Mouse (Mus musculus) bone marrow, adult 2 months (tissue): Measurements from ENCODE around the gene Pfdn4.
"Not testable (repeated sequence)": the region's sequence is repeated elsewhere in the genome, so short reads cannot be mapped to it uniquely, and the experiment has no call there.

Source experiments
- CTCF ChIP-seq: fragments of 200-500 bp; IDR thresholded peaks from 2 replicates; pipeline ENCODE4 v1.5.1; 2011; ENCODE audit warnings: low read length, control low read depth; ENCODE audit not compliant: control insufficient read depth, insufficient read depth
- POLR2A ChIP-seq: fragments of 200-500 bp; IDR thresholded peaks from 2 replicates; pipeline ENCODE4 v1.6.1; 2011; ENCODE audit warnings: low read depth, mild to moderate bottlenecking, control low read depth, low read length, borderline replicate concordance; ENCODE audit not compliant: control insufficient read depth

- not testable (repeated sequence) for TF ChIP-seq POLR2A, CTCF
These were observed 42.4 kb upstream of the Pfdn4 start for GRCm38 (mm10) chr2:170453809-170454208.
